Mouse (Mus musculus): ENCODE results near the gene Fancc.

- no peak for TF ChIP-seq POLR2A (IDR thresholded peaks at IDR 0.05; ENCODE audit: borderline replicate concordance, extremely low read depth, low read depth, low read length)
- no peak for TF ChIP-seq CTCF (IDR thresholded peaks at IDR 0.05; ENCODE audit: insufficient read depth, low read length)
These were observed 25.8 kb upstream of the Fancc start for GRCm38 (mm10) chr13:63522832-63523231.
